ENCODE assay signal across 8 mouse cellular contexts in genomic region chr9:63915976-63916375, GRCm38 (mm10).
A peak's percentile ranks its signal among the peaks of the same experiment; 100 is the strongest.
DNase-seq lines count a peak whose midpoint lies in the region; ATAC-seq and TF ChIP-seq lines count a peak whose summit lies in the region.

No protein-coding gene starts in this region.

- H3K4me1 ChIP-seq in thymus, adult 2 months (replicated peaks; ENCODE audit: control insufficient read depth, insufficient read depth, low read length) = no peaks in the 10 kb centered on the region

- no peaks in the 10 kb centered on the region for H3K36me3 ChIP-seq in thymus, adult 2 months (ENCODE audit: control insufficient read depth, insufficient read depth, low read length)

- TF ChIP-seq POLR2A in thymus, adult 2 months (IDR thresholded peaks at IDR 0.05; ENCODE audit: control insufficient read depth, extremely low read depth, insufficient read depth, low read length, poor library complexity) = no peak

- 46% methylated on average over 5 of the region's 5 CpGs for WGBS in thymus, adult 2 months

- H3K4me3 ChIP-seq in thymus, adult 2 months (ENCODE audit: control insufficient read depth, insufficient read depth, low read length) = no peak overlapping the region

- ATAC-seq in granulocyte monocyte progenitor cell, adult 5-6 weeks (replicated peaks; ENCODE audit: poor library complexity, severe bottlenecking) = peak; percentile 62
- peak; percentile 47 for ATAC-seq in megakaryocyte, adult 5-6 weeks (ENCODE audit: poor library complexity, severe bottlenecking)

- peak; percentile 30 to 59 for DNase-seq in cerebellum, postnatal 14 days
- no peak for DNase-seq in cerebellum, adult 11-12 months
- peak; percentile 71 to 74 for DNase-seq in B cell, adult 2 months
- peak; percentile 90 for DNase-seq in adrenal gland, postnatal 14 days
- DNase-seq in layer of hippocampus, postnatal 10 days (ENCODE audit: low spot score in 2 of 2) = peak; percentile 56 to 70
- DNase-seq in thymus, adult 2 months = peak; percentile 70

- peak; percentile 17; the same call in 1 of the 2 replicates for TF ChIP-seq CTCF in thymus, adult 2 months (IDR thresholded peaks at IDR 0.05; ENCODE audit: borderline replicate concordance, control insufficient read depth, extremely low read depth, insufficient read depth, low read length, poor library complexity)

- H3K27ac ChIP-seq in thymus, adult 2 months (ENCODE audit: control insufficient read depth, insufficient read depth, low read length) = no peak overlapping the region

- H3K27me3 ChIP-seq in thymus, adult 2 months (ENCODE audit: control insufficient read depth, insufficient read depth, low read length) = no peaks in the 10 kb centered on the region
